Mouse (Mus musculus): ENCODE results near the gene Ercc6l2. TPM values are rescaled to one million over a fixed set of nuclear protein-coding genes. Genes with fewer than 3 reads are reported as not detected.

Ercc6l2 gene
- total RNA-seq, 2 experiments from 2014 or later = 12.8 to 13.5 TPM

GRCm38 (mm10) chr13:63879105-63879863 is 64.2 kb downstream of the Ercc6l2 start:
- DNase-seq = no peak
- intact Hi-C loops (cut with DNase I) = no loop called here

GRCm38 (mm10) chr13:63879864-63880141 is 64.8 kb downstream of the Ercc6l2 start:
- intact Hi-C loops (cut with DNase I) = no loop called here
- no peak for DNase-seq

GRCm38 (mm10) chr13:63885532-63885949 is 70.5 kb downstream of the Ercc6l2 start:
- DNase-seq = no peak
- intact Hi-C loops (cut with DNase I) = no loop called here

- intact Hi-C loops (cut with DNase I) = no loop called here
- DNase-seq = no peak
Observed at GRCm38 (mm10) chr13:63886429-63887052, 71.5 kb downstream of the Ercc6l2 start.

- peak in 1 of 2 experiments; percentile 35 for DNase-seq
- intact Hi-C loops (cut with DNase I) = no loop called here
Observed at GRCm38 (mm10) chr13:63900679-63901302, 85.8 kb downstream of the Ercc6l2 start.

- intact Hi-C loops (cut with DNase I) = no loop called here
- peak; percentile 81 for DNase-seq
Observed at GRCm38 (mm10) chr13:63901303-63901713, 86.3 kb downstream of the Ercc6l2 start.

- DNase-seq = peak; percentile 64 to 70
- intact Hi-C loops (cut with DNase I) = loop anchor here (2.0 kb wide), 1 partner anchor 83 kb away; no protein-coding TSS in a partner anchor
Observed at GRCm38 (mm10) chr13:63901714-63902597, 86.9 kb downstream of the Ercc6l2 start.

- intact Hi-C loops (cut with DNase I) = no loop called here
- DNase-seq = peak; percentile 71 to 80
Observed at GRCm38 (mm10) chr13:63906516-63906915, 91.5 kb downstream of the Ercc6l2 start.

- intact Hi-C loops (cut with DNase I) = no loop called here
Observed at GRCm38 (mm10) chr13:63907437-63907836, 92.4 kb downstream of the Ercc6l2 start.

GRCm38 (mm10) chr13:63910141-63910804 is 95.2 kb downstream of the Ercc6l2 start:
- intact Hi-C loops (cut with DNase I) = no loop called here
- DNase-seq = no peak

More at GRCm38 (mm10) chr13:63907437-63907836, 92.4 kb downstream of the Ercc6l2 start:
- no peak for DNase-seq

- intact Hi-C loops (cut with DNase I) = no loop called here
- no peak for DNase-seq
Observed at GRCm38 (mm10) chr13:63911617-63912016, 96.6 kb downstream of the Ercc6l2 start.

GRCm38 (mm10) chr13:63913136-63913535 is 98.1 kb downstream of the Ercc6l2 start:
- intact Hi-C loops (cut with DNase I) = no loop called here
- DNase-seq = no peak

- intact Hi-C loops (cut with DNase I) = no loop called here
- no peak for DNase-seq
Observed at GRCm38 (mm10) chr13:63915176-63915575, 100.1 kb downstream of the Ercc6l2 start.

- intact Hi-C loops (cut with DNase I) = no loop called here
Observed at GRCm38 (mm10) chr13:63915684-63916083, 100.6 kb downstream of the Ercc6l2 start.

GRCm38 (mm10) chr13:63916568-63916967 is 101.5 kb downstream of the Ercc6l2 start:
- intact Hi-C loops (cut with DNase I) = no loop called here
- DNase-seq = no peak

More at GRCm38 (mm10) chr13:63915684-63916083, 100.6 kb downstream of the Ercc6l2 start:
- DNase-seq = no peak

GRCm38 (mm10) chr13:63917198-63917767 is 102.2 kb downstream of the Ercc6l2 start:
- intact Hi-C loops (cut with DNase I) = no loop called here

GRCm38 (mm10) chr13:63917776-63918621 is 103.0 kb downstream of the Ercc6l2 start:
- intact Hi-C loops (cut with DNase I) = no loop called here
- peak; percentile 35 to 37 for DNase-seq

More at GRCm38 (mm10) chr13:63917198-63917767, 102.2 kb downstream of the Ercc6l2 start:
- peak; percentile 82 for DNase-seq

- intact Hi-C loops (cut with DNase I) = no loop called here
- DNase-seq = peak in 1 of 2 experiments; percentile 26
Observed at GRCm38 (mm10) chr13:63918733-63919422, 103.8 kb downstream of the Ercc6l2 start.

Measured in heart, postnatal 10 days (tissue).